Mouse (Mus musculus) intestine, embryonic 15.5 days (tissue): ENCODE data around the gene Lao1. TPM values are rescaled to one million over a fixed set of nuclear protein-coding genes. Genes with fewer than 3 reads are reported as not detected.

Source experiments
- polyA plus RNA-seq: library from polyadenylated mRNA; unstranded; fragments of >200 nt; fragmentation: Nextera tagmentation; extraction: Ambion mirVana; gene quantifications from 2 replicates; pipeline ENCODE4 v1.2.1, GENCODE M21; 2015

The Lao1 gene
- polyA plus RNA-seq, 1 experiment from 2014 or later: not detected

Other genes starting within 250 kb of the Lao1 start
- gene Olfr1340, start 241.4 kb upstream of the Lao1 start, polyA plus RNA-seq: not detected in 2 replicates
- not detected in 2 replicates for gene Olfr1339, start 229.4 kb upstream of the Lao1 start, polyA plus RNA-seq
- not detected in 2 replicates for gene Olfr1338, start 202.8 kb upstream of the Lao1 start, polyA plus RNA-seq
- not detected in 2 replicates for gene Olfr1337, start 179.0 kb upstream of the Lao1 start, polyA plus RNA-seq
- gene Olfr1335, start 151.6 kb upstream of the Lao1 start, polyA plus RNA-seq: not detected in 2 replicates
- gene Olfr1333, start 125.3 kb upstream of the Lao1 start, polyA plus RNA-seq: not detected in 2 replicates
- not detected in 2 replicates for gene Olfr1331, start 96.9 kb upstream of the Lao1 start, polyA plus RNA-seq
- gene Olfr1330, start 73.0 kb upstream of the Lao1 start, polyA plus RNA-seq: not detected in 2 replicates
- gene Olfr1329, start 44.1 kb upstream of the Lao1 start, polyA plus RNA-seq: not detected in 2 replicates
- gene Olfr1328, start 23.0 kb upstream of the Lao1 start, polyA plus RNA-seq: not detected in 2 replicates
- 132 and 136 TPM in 2 replicates for gene Slc2a1, start 147.1 kb downstream of the Lao1 start, polyA plus RNA-seq
- gene Zfp691, start 212.6 kb downstream of the Lao1 start, polyA plus RNA-seq: 5.2 and 6.6 TPM in 2 replicates
- 5.4 and 5.6 TPM in 2 replicates for gene Ermap, start 228.4 kb downstream of the Lao1 start, polyA plus RNA-seq
- 109 and 116 TPM in 2 replicates for gene Svbp, start 233.7 kb downstream of the Lao1 start, polyA plus RNA-seq